Mouse (Mus musculus) lung, postnatal 0 days (tissue): ENCODE measurements at regions not wholly inside any gene's neighbourhood (a gene's known extent, or its start where the extent isn't known, plus 50 kb on each side); places are given as distances from the start of the nearest gene placed in this dataset.
"Not testable (repeated sequence)": the region's sequence is repeated elsewhere in the genome, so short reads cannot be mapped to it uniquely, and the experiment has no call there.

ENCODE experiments used
- ATAC-seq: fragments of 200-750 bp; cut with Nextera tagmentation; 2 replicates; pipeline ENCODE4 v1.8.0; 2017; ENCODE audit warnings: moderate library complexity
- DNase-seq: peaks from one replicate; pipeline ENCODE4 v3.0.0-alpha.2; 2016; ENCODE audit warnings: low spot score
- H3K27ac ChIP-seq: fragments of 300-500 bp; sonication (generic); 2 replicates; pipeline ENCODE4 v1.5.1; 2014; ENCODE audit warnings: antibody characterized with exemption, mild to moderate bottlenecking, low read length, mixed read lengths
- H3K27me3 ChIP-seq: fragments of 300-500 bp; sonication (generic); replicated peaks from 2 replicates; pipeline ENCODE4 v1.6.1; 2014; ENCODE audit warnings: low read length, mixed read lengths; ENCODE audit not compliant: insufficient read depth
- H3K36me3 ChIP-seq: fragments of 300-500 bp; sonication (generic); 2 replicates; pipeline ENCODE4 v1.6.1; 2014; ENCODE audit warnings: low read length, mixed read lengths; ENCODE audit not compliant: insufficient read depth
- H3K4me1 ChIP-seq: fragments of 300-500 bp; sonication (generic); 2 replicates; pipeline ENCODE4 v1.6.1; 2014; ENCODE audit warnings: antibody characterized with exemption, low read depth, low read length, mixed read lengths; ENCODE audit not compliant: insufficient read depth
- H3K4me2 ChIP-seq: fragments of 300-500 bp; sonication (generic); replicated peaks from 2 replicates; pipeline ENCODE4 v1.6.1; 2014; ENCODE audit warnings: low read depth, mild to moderate bottlenecking, low read length, moderate library complexity, mixed read lengths
- H3K4me3 ChIP-seq: fragments of 300-500 bp; sonication (generic); 2 replicates; pipeline ENCODE4 v1.5.1; 2014; ENCODE audit warnings: low read depth, low read length
- H3K9ac ChIP-seq: fragments of 300-500 bp; sonication (generic); replicated peaks from 2 replicates; pipeline ENCODE4 v1.6.1; 2014; ENCODE audit warnings: low read depth, mild to moderate bottlenecking
- H3K9me3 ChIP-seq: fragments of 300-500 bp; sonication (generic); 2 replicates; pipeline ENCODE4 v1.6.1; 2016; ENCODE audit warnings: low read length, mixed read lengths
- CTCF ChIP-seq: IDR thresholded peaks from 2 replicates; pipeline ENCODE4 v1.5.1; 2016; ENCODE audit warnings: antibody characterized with exemption, mild to moderate bottlenecking
- EP300 ChIP-seq: IDR thresholded peaks from 2 replicates; pipeline ENCODE4 v1.6.1; 2016; ENCODE audit warnings: antibody characterized with exemption, mild to moderate bottlenecking, control low read depth
- WGBS: fragments of 180-500 bp; shearing (Covaris S2); extraction: QIAGEN DNeasy Blood & Tissue Kit; methylation state at CpG from one replicate; pipeline ENCODE4 v1.1.7; 2014; 5-methylcytosine and 5-hydroxymethylcytosine counted together

DNA sequence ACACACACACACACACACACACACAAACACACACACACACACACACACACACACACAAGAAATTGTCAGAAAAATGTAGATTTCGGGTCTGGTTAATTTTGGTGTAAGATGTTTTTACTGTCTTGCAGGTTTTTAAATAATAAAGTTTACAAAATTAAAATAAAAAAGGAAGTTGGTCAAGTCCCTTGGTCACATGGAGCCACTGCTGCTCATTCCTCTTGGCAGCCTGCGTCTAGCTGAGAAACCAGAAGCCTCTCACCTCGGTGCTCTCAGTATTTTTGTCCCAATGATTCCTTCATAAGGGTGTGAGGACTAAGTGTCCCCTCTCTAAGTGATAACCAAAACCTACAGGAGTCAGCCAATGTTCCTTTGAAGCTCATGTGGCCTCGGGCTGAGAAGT lies 76.8 kb upstream of the Smg1 start:
- H3K9ac ChIP-seq: no peak overlapping the region
- no peaks in the 10 kb centered on the region for H3K36me3 ChIP-seq
- no peaks in the 10 kb centered on the region for H3K9me3 ChIP-seq
- no peaks in the 10 kb centered on the region for H3K4me1 ChIP-seq
- 75% methylated on average over 4 of the region's 4 CpGs for WGBS
- no peak for DNase-seq
- ATAC-seq: no peak
- no peak overlapping the region for H3K4me3 ChIP-seq
- H3K4me2 ChIP-seq: no peak overlapping the region
- no peak overlapping the region for H3K27ac ChIP-seq
- no peaks in the 10 kb centered on the region for H3K27me3 ChIP-seq
- TF ChIP-seq CTCF: no peak
- TF ChIP-seq EP300: no peak

DNA sequence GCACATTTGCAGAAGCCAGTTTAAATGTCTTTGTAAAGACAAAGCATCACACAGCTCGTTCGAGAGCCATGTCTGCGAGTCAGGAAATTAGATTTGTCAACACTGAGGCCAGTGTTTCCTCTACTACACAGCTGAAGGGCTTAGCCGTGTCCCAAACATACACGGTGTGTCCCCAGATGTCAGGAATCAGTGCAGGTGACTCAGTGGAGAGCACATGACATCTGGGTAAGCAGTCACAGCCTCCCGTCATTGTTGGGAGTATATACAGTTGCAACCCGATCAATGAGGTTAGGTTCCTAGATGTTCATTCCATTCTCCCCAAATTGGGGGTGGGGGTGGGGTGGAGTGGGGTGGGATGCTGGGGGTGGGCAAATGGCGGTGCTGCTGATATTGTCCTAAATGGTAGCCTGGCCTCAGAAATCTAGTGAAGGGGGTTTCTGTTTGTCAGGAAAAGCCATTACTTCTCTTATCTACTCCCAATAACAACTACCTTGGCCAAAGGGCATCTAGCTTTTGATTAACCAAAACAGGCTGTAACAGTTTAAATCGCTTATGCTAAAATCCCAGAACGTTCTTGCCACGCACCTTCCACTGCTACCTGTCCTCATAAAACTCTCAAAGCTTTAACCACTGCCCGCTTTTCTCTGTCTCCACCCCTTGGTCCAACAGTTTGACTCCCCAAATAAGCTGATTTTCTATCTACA lies 75.1 kb upstream of the Smg1 start:
- no peak overlapping the region for H3K27ac ChIP-seq
- H3K9me3 ChIP-seq: no peaks in the 10 kb centered on the region
- no peaks in the 10 kb centered on the region for H3K36me3 ChIP-seq
- 51% methylated on average over 12 of the region's 12 CpGs for WGBS
- no peaks in the 10 kb centered on the region for H3K27me3 ChIP-seq
- ATAC-seq (no peak), DNase-seq (no peak)
- TF ChIP-seq EP300 (no peak), CTCF (no peak)
- no peak overlapping the region for H3K4me2 ChIP-seq
- no peak overlapping the region for H3K9ac ChIP-seq
- no peaks in the 10 kb centered on the region for H3K4me1 ChIP-seq
- no peak overlapping the region for H3K4me3 ChIP-seq

DNA sequence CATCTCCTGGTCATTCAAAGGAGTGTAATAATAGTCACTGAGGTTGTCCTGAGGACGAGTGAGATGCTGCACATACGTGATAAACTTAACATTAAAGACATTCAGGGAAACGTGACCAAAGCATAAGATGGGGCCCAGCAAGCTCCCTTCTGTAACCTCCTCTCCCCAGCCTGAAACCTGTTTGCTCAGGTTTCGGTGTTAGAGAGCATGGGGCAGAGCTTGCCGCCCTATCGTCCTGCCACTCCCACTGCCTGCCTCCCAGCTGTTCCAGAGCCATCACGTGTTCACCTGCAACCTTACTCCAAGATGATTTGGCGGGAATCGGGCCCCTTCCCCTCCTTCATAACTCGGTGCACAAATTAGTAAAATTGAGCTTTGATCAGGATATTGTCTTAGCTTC lies 71.4 kb upstream of the Smg1 start:
- not testable (repeated sequence) for H3K9me3 ChIP-seq, H3K27me3 ChIP-seq, H3K4me2 ChIP-seq, DNase-seq, H3K9ac ChIP-seq, H3K27ac ChIP-seq, H3K36me3 ChIP-seq, ATAC-seq, H3K4me3 ChIP-seq, H3K4me1 ChIP-seq
- 50% methylated on average over 10 of the region's 10 CpGs for WGBS

- ATAC-seq (no peak), DNase-seq (no peak)
- no peaks in the 10 kb centered on the region for H3K9me3 ChIP-seq
These were observed 70.8 kb upstream of the Smg1 start for GRCm38 (mm10) chr7:118314228-118314658.

GRCm38 (mm10) chr7:118313818-118314217 lies 70.3 kb upstream of the Smg1 start:
- no peak overlapping the region for H3K27ac ChIP-seq

More at GRCm38 (mm10) chr7:118314228-118314658, 70.8 kb upstream of the Smg1 start:
- H3K27me3 ChIP-seq: no peaks in the 10 kb centered on the region
- 77% methylated on average over 8 of the region's 8 CpGs for WGBS
- no peak for TF ChIP-seq EP300
- TF ChIP-seq CTCF: no peak
- no peak overlapping the region for H3K27ac ChIP-seq
- H3K36me3 ChIP-seq: no peaks in the 10 kb centered on the region
- no peak overlapping the region for H3K4me3 ChIP-seq
- no peaks in the 10 kb centered on the region for H3K4me1 ChIP-seq
- H3K4me2 ChIP-seq: no peak overlapping the region
- no peak overlapping the region for H3K9ac ChIP-seq

DNA sequence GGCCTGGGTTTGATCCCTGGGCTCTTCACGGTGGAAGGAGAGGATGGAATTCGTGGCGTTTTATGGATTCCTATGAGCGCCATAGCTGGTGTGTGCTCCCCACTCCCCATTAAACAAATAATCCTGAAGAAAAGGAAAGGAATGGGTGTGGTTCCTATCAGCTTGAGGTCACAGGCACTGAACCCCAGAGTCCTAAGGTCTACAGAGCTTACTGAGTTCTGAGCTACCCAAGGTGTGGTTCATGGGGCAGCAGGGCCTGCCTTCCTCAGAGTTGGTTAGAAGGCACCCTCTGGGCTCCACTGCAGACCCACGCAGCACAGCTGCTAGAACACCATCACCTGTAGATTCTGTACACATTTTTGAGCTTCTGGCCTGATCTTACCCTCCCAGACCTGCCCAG lies 66.3 kb upstream of the Smg1 start:
- Histone ChIP-seq H3K4me1 (no peaks in the 10 kb centered on the region), H3K4me3 (no peak overlapping the region), H3K4me2 (no peak overlapping the region), H3K9ac (no peak overlapping the region), H3K27ac (no peak overlapping the region), H3K36me3 (no peaks in the 10 kb centered on the region), H3K9me3 (no peaks in the 10 kb centered on the region), H3K27me3 (no peaks in the 10 kb centered on the region)
- ATAC-seq (no peak), DNase-seq (no peak)
- WGBS: 58% methylated on average over 5 of the region's 5 CpGs
- TF ChIP-seq EP300 (no peak), CTCF (no peak)

More at GRCm38 (mm10) chr7:118313818-118314217, 70.3 kb upstream of the Smg1 start:
- no peaks in the 10 kb centered on the region for H3K9me3 ChIP-seq
- no peak for DNase-seq
- WGBS: 71% methylated on average over 8 of the region's 8 CpGs
- TF ChIP-seq CTCF (peak; percentile 38), EP300 (no peak)
- no peaks in the 10 kb centered on the region for H3K4me1 ChIP-seq
- H3K27me3 ChIP-seq: no peaks in the 10 kb centered on the region
- no peak overlapping the region for H3K4me2 ChIP-seq
- no peak for ATAC-seq
- no peak overlapping the region for H3K4me3 ChIP-seq
- no peak overlapping the region for H3K9ac ChIP-seq
- no peaks in the 10 kb centered on the region for H3K36me3 ChIP-seq

DNA sequence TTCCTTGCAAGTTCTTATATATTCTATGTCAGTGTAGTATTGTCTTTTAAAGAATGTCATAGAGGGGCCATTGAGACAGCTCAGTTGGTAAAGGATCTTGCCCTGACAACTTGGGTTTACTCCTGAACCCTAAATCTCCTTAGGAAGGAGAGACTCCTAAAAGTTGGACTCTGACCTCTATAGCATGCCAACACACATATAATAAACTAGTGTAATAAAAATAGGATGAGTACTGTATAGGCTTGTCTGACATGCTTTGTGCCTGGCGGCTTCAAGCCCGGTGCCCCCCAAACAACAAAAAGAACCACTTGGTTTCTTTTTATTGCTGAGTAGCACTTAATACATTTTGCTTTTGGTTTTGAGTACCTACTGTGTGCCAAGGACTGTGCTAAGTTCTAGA lies 65.4 kb upstream of the Smg1 start:
- Histone ChIP-seq H3K9ac (no peak overlapping the region), H3K27ac (no peak overlapping the region), H3K27me3 (no peaks in the 10 kb centered on the region), H3K4me2 (no peak overlapping the region), H3K36me3 (no peaks in the 10 kb centered on the region), H3K4me1 (no peaks in the 10 kb centered on the region), H3K4me3 (no peak overlapping the region), H3K9me3 (no peaks in the 10 kb centered on the region)
- WGBS: 92% methylated on average over 2 of the region's 2 CpGs
- TF ChIP-seq EP300 (no peak), CTCF (no peak)
- no peak for ATAC-seq
- DNase-seq: no peak
